Mouse (Mus musculus): ENCODE measurements around the gene Ifngr2.

Ifngr2 gene

GRCm38 (mm10) chr16:91565292-91565951, 18.6 kb downstream of the Ifngr2 start:
- DNase-seq (ENCODE audit: low spot score in 2 of 2), result no peak

- DNase-seq (ENCODE audit: low spot score in 2 of 2), result no peak
These were observed 19.1 kb downstream of the Ifngr2 start for GRCm38 (mm10) chr16:91566002-91566401.

GRCm38 (mm10) chr16:91568960-91569359, 22.1 kb downstream of the Ifngr2 start:
- no peak for DNase-seq (ENCODE audit: low spot score in 2 of 2)

- DNase-seq (ENCODE audit: low spot score in 2 of 2), result no peak
These were observed 24.2 kb downstream of the Ifngr2 start for GRCm38 (mm10) chr16:91571105-91571504.

GRCm38 (mm10) chr16:91575151-91575550, 28.3 kb downstream of the Ifngr2 start:
- DNase-seq (ENCODE audit: low spot score in 2 of 2), result no peak

- no peak for DNase-seq (ENCODE audit: low spot score in 2 of 2)
These were observed 32.3 kb downstream of the Ifngr2 start for GRCm38 (mm10) chr16:91578980-91579720.

GRCm38 (mm10) chr16:91582307-91582706, 35.4 kb downstream of the Ifngr2 start:
- no peak for DNase-seq (ENCODE audit: low spot score in 2 of 2)

GRCm38 (mm10) chr16:91585617-91586016, 38.7 kb downstream of the Ifngr2 start:
- DNase-seq (ENCODE audit: low spot score in 2 of 2), result no peak

- no peak for DNase-seq (ENCODE audit: low spot score in 2 of 2)
These were observed 39.4 kb downstream of the Ifngr2 start for GRCm38 (mm10) chr16:91586244-91586643.

- no peak for DNase-seq (ENCODE audit: low spot score in 2 of 2)
These were observed 41.0 kb downstream of the Ifngr2 start for GRCm38 (mm10) chr16:91587730-91588453.

GRCm38 (mm10) chr16:91588703-91589102, 41.8 kb downstream of the Ifngr2 start:
- no peak for DNase-seq (ENCODE audit: low spot score in 2 of 2)

GRCm38 (mm10) chr16:91592162-91592561, 45.3 kb downstream of the Ifngr2 start:
- DNase-seq (ENCODE audit: low spot score in 2 of 2), result no peak

- no peak for DNase-seq (ENCODE audit: low spot score in 2 of 2)
These were observed 46.4 kb downstream of the Ifngr2 start for GRCm38 (mm10) chr16:91593262-91593661.

GRCm38 (mm10) chr16:91595076-91595475, 48.2 kb downstream of the Ifngr2 start:
- DNase-seq (ENCODE audit: low spot score in 2 of 2), result no peak

- DNase-seq (ENCODE audit: low spot score in 2 of 2), result no peak
These were observed 49.5 kb downstream of the Ifngr2 start for GRCm38 (mm10) chr16:91596397-91596778.

GRCm38 (mm10) chr16:91596779-91597671, 50.2 kb downstream of the Ifngr2 start:
- peak in 1 of 2 experiments; percentile 10 for DNase-seq (ENCODE audit: low spot score in 2 of 2)

- peak; percentile 96 to 98 for DNase-seq (ENCODE audit: low spot score in 2 of 2)
These were observed 50.8 kb downstream of the Ifngr2 start, which contains the start of gene Tmem50b for GRCm38 (mm10) chr16:91597672-91598010. TSS of gene Tmem50b (minus strand) at chr16:91597800.

- no peak for DNase-seq (ENCODE audit: low spot score in 2 of 2)
These were observed 52.4 kb downstream of the Ifngr2 start for GRCm38 (mm10) chr16:91599242-91599641.

- DNase-seq (ENCODE audit: low spot score in 2 of 2), result no peak
These were observed 54.2 kb downstream of the Ifngr2 start for GRCm38 (mm10) chr16:91601081-91601480.

GRCm38 (mm10) chr16:91601693-91602092, 54.8 kb downstream of the Ifngr2 start:
- no peak for DNase-seq (ENCODE audit: low spot score in 2 of 2)

- DNase-seq (ENCODE audit: low spot score in 2 of 2), result no peak
These were observed 58.3 kb downstream of the Ifngr2 start for GRCm38 (mm10) chr16:91605156-91605555.

- DNase-seq (ENCODE audit: low spot score in 2 of 2), result no peak
These were observed 60.1 kb downstream of the Ifngr2 start for GRCm38 (mm10) chr16:91606958-91607357.

Measured in frontal cortex, postnatal 25 days (tissue).